Mouse (Mus musculus): ENCODE data around the gene Gm17334. TPM values are rescaled to one million over a fixed set of nuclear protein-coding genes. Genes with fewer than 3 reads are reported as not detected.

Gene Gm17334
- 1.7 TPM for polyA plus RNA-seq (2017; shearing (Covaris generic))

GRCm38 (mm10) chr11:53773087-53773486 lies at the start of gene Gm17334:
Gene Gm17334 (minus strand): TSS chr11:53773187.

GRCm38 (mm10) chr11:53769760-53770124 lies 3.2 kb downstream of the Gm17334 start, which contains the start of gene Irf1:
Gene Irf1 (plus strand): TSS chr11:53770014.

Other genes starting within 250 kb of the Gm17334 start
- gene Kif3a, start 205.8 kb downstream of the Gm17334 start, polyA plus RNA-seq (2017; shearing (Covaris generic)) = 6.9 TPM
- gene Il4, start 154.5 kb downstream of the Gm17334 start, polyA plus RNA-seq (2017; shearing (Covaris generic)) = not detected
- not detected for gene Il13, start 138.5 kb downstream of the Gm17334 start, polyA plus RNA-seq (2017; shearing (Covaris generic))
- gene Rad50, start 65.9 kb downstream of the Gm17334 start, polyA plus RNA-seq (2017; shearing (Covaris generic)) = 26.5 TPM
- not detected for gene Il5, start 52.4 kb downstream of the Gm17334 start, polyA plus RNA-seq (2017; shearing (Covaris generic))
- 388 TPM for gene Irf1, start 3.2 kb downstream of the Gm17334 start, polyA plus RNA-seq (2017; shearing (Covaris generic))
- gene Gm12216, start 86.1 kb upstream of the Gm17334 start, polyA plus RNA-seq (2017; shearing (Covaris generic)) = 17.4 TPM
- gene Slc22a5, start 118.5 kb upstream of the Gm17334 start, polyA plus RNA-seq (2017; shearing (Covaris generic)) = 13.5 TPM
- 0.71 TPM for gene Slc22a21, start 207.1 kb upstream of the Gm17334 start, polyA plus RNA-seq (2017; shearing (Covaris generic))

Measured in effector memory CD4-positive, alpha-beta T cell, adult 7 months (primary cell).